8 mouse cellular contexts compared by ENCODE assay signal in genomic region chr3:108563309-108563708, GRCm38 (mm10). TPM values are rescaled to one million over a fixed set of nuclear protein-coding genes. Genes with fewer than 3 reads are reported as not detected.
DNase-seq lines count a peak whose midpoint lies in the region; ATAC-seq lines count a peak whose summit lies in the region.

No protein-coding gene starts in this region.

- H3K9ac ChIP-seq in midbrain, embryonic 12.5 days (replicated peaks): no peak overlapping the region

- ATAC-seq in granulocyte monocyte progenitor cell, adult 5-6 weeks (replicated peaks; ENCODE audit: poor library complexity, severe bottlenecking): peak; percentile 46
- no peak for ATAC-seq in midbrain, embryonic 12.5 days (ENCODE audit: low FRiP score, low read depth)

- H3K27me3 ChIP-seq in embryonic facial prominence, embryonic 10.5 days (replicated peaks; ENCODE audit: low read depth, poor library complexity, severe bottlenecking): no peaks in the 10 kb centered on the region
- H3K27me3 ChIP-seq in limb, embryonic 10.5 days (ENCODE audit: low read depth, poor library complexity, severe bottlenecking): no peaks in the 10 kb centered on the region
- no peaks in the 10 kb centered on the region for H3K27me3 ChIP-seq in midbrain, embryonic 12.5 days

- DNase-seq in 3134 (ENCODE audit: extremely low read depth, insufficient read length, low spot score): peak; percentile 57
- DNase-seq in adrenal gland, postnatal 14 days: peak; percentile 86
- peak; percentile 83 for DNase-seq in embryonic facial prominence, embryonic 10.5 days (ENCODE audit: low spot score)
- DNase-seq in kidney, adult 11 months: peak; percentile 78
- peak; percentile 80 for DNase-seq in limb, embryonic 10.5 days (ENCODE audit: low spot score)
- DNase-seq in skeletal muscle tissue, adult 2 months (ENCODE audit: low read depth, low spot score): peak; percentile 65

- H3K4me1 ChIP-seq in embryonic facial prominence, embryonic 10.5 days: peaks cover 22% of the 10 kb centered on the region
- peaks cover 24% of the 10 kb centered on the region for H3K4me1 ChIP-seq in limb, embryonic 10.5 days
- peaks cover 23% of the 10 kb centered on the region for H3K4me1 ChIP-seq in midbrain, embryonic 12.5 days

- H3K4me2 ChIP-seq in midbrain, embryonic 12.5 days (replicated peaks): peak overlapping the region; percentile 73

- peak overlapping the region; percentile 95 for H3K27ac ChIP-seq in embryonic facial prominence, embryonic 10.5 days (replicated peaks)
- peak overlapping the region; percentile 90 for H3K27ac ChIP-seq in limb, embryonic 10.5 days
- H3K27ac ChIP-seq in midbrain, embryonic 12.5 days (replicated peaks): peak overlapping the region; percentile 90

- H3K9me3 ChIP-seq in embryonic facial prominence, embryonic 10.5 days: no peaks in the 10 kb centered on the region
- H3K9me3 ChIP-seq in limb, embryonic 10.5 days (replicated peaks): no peaks in the 10 kb centered on the region
- no peaks in the 10 kb centered on the region for H3K9me3 ChIP-seq in midbrain, embryonic 12.5 days

- peak overlapping the region; percentile 95 for H3K4me3 ChIP-seq in embryonic facial prominence, embryonic 10.5 days
- H3K4me3 ChIP-seq in limb, embryonic 10.5 days: peak overlapping the region; percentile 90
- H3K4me3 ChIP-seq in midbrain, embryonic 12.5 days: peak overlapping the region; percentile 91; the same call in 1 of the 2 replicates

- H3K36me3 ChIP-seq in embryonic facial prominence, embryonic 10.5 days (replicated peaks): peaks cover 21% of the 10 kb centered on the region
- peaks cover 21% of the 10 kb centered on the region for H3K36me3 ChIP-seq in limb, embryonic 10.5 days
- peaks cover 20% of the 10 kb centered on the region for H3K36me3 ChIP-seq in midbrain, embryonic 12.5 days

- WGBS in embryonic facial prominence, embryonic 10.5 days: 6% methylated on average over 4 of the region's 4 CpGs
- 12% methylated on average over 4 of the region's 4 CpGs for WGBS in limb, embryonic 10.5 days
- 6% methylated on average over 4 of the region's 4 CpGs for WGBS in midbrain, embryonic 12.5 days

RNA-seq across cellular contexts. Expression of gene Tmem167b, which starts 1.0 kb away (rescaled TPM):
- total RNA-seq in adrenal gland, postnatal 14 days (2021): 41.3 and 43.1 TPM in 2 replicates
- polyA plus RNA-seq in embryonic facial prominence, embryonic 10.5 days (2016; fragmentation: Nextera tagmentation; extraction: Ambion mirVana): 31.0 and 33.0 TPM in 2 replicates
- 6.8 and 11.4 TPM in 2 replicates for total RNA-seq in granulocyte monocyte progenitor cell, adult 5-6 weeks (2014; fragmentation: Nextera tagmentation)
- total RNA-seq in granulocyte monocyte progenitor cell, adult 5-6 weeks (2017): 32.8 and 34.7 TPM in 2 replicates
- 25.2 and 34.9 TPM in 2 replicates for polyA plus RNA-seq in limb, embryonic 10.5 days (2016; fragmentation: Nextera tagmentation; extraction: Ambion mirVana)
- polyA plus RNA-seq in midbrain, embryonic 12.5 days (2016; fragmentation: Nextera tagmentation; extraction: Ambion mirVana): 59.6 and 66.4 TPM in 2 replicates

RNA-seq across cellular contexts. Expression of gene Taf13, which starts 8.2 kb away (rescaled TPM):
- total RNA-seq in adrenal gland, postnatal 14 days (2021): 23.5 and 29.5 TPM in 2 replicates
- 50.8 and 52.7 TPM in 2 replicates for polyA plus RNA-seq in embryonic facial prominence, embryonic 10.5 days (2016; fragmentation: Nextera tagmentation; extraction: Ambion mirVana)
- total RNA-seq in granulocyte monocyte progenitor cell, adult 5-6 weeks (2014; fragmentation: Nextera tagmentation): 13.8 and 16.5 TPM in 2 replicates
- total RNA-seq in granulocyte monocyte progenitor cell, adult 5-6 weeks (2017): 13.3 and 21.7 TPM in 2 replicates
- 47.3 and 53.2 TPM in 2 replicates for polyA plus RNA-seq in limb, embryonic 10.5 days (2016; fragmentation: Nextera tagmentation; extraction: Ambion mirVana)
- 71.7 and 96.7 TPM in 2 replicates for polyA plus RNA-seq in midbrain, embryonic 12.5 days (2016; fragmentation: Nextera tagmentation; extraction: Ambion mirVana)

RNA-seq across cellular contexts. Expression of gene 5330417C22Rik, which starts 27.0 kb away (rescaled TPM):
- total RNA-seq in adrenal gland, postnatal 14 days (2021): 1.5 and 4.7 TPM in 2 replicates
- 0.40 and 0.64 TPM in 2 replicates for polyA plus RNA-seq in embryonic facial prominence, embryonic 10.5 days (2016; fragmentation: Nextera tagmentation; extraction: Ambion mirVana)
- total RNA-seq in granulocyte monocyte progenitor cell, adult 5-6 weeks (2014; fragmentation: Nextera tagmentation): 0.15 TPM in 1 of 2 replicates, not detected in the other
- total RNA-seq in granulocyte monocyte progenitor cell, adult 5-6 weeks (2017): 0.13 TPM in 1 of 2 replicates, not detected in the other
- 0.28 and 0.40 TPM in 2 replicates for polyA plus RNA-seq in limb, embryonic 10.5 days (2016; fragmentation: Nextera tagmentation; extraction: Ambion mirVana)
- 4.2 and 4.9 TPM in 2 replicates for polyA plus RNA-seq in midbrain, embryonic 12.5 days (2016; fragmentation: Nextera tagmentation; extraction: Ambion mirVana)

RNA-seq across cellular contexts. Expression of gene Wdr47, which starts 27.8 kb away (rescaled TPM):
- total RNA-seq in adrenal gland, postnatal 14 days (2021): 6.2 and 8.0 TPM in 2 replicates
- 11.3 and 14.0 TPM in 2 replicates for polyA plus RNA-seq in embryonic facial prominence, embryonic 10.5 days (2016; fragmentation: Nextera tagmentation; extraction: Ambion mirVana)
- 2.5 and 2.8 TPM in 2 replicates for total RNA-seq in granulocyte monocyte progenitor cell, adult 5-6 weeks (2014; fragmentation: Nextera tagmentation)
- total RNA-seq in granulocyte monocyte progenitor cell, adult 5-6 weeks (2017): 4.4 and 6.6 TPM in 2 replicates
- polyA plus RNA-seq in limb, embryonic 10.5 days (2016; fragmentation: Nextera tagmentation; extraction: Ambion mirVana): 6.1 and 7.3 TPM in 2 replicates
- polyA plus RNA-seq in midbrain, embryonic 12.5 days (2016; fragmentation: Nextera tagmentation; extraction: Ambion mirVana): 67.8 and 70.0 TPM in 2 replicates

RNA-seq across cellular contexts. Expression of gene 1700013F07Rik, which starts 29.4 kb away (rescaled TPM):
- not detected in 2 replicates for total RNA-seq in adrenal gland, postnatal 14 days (2021)
- 0.38 TPM in 1 of 2 replicates, not detected in the other for polyA plus RNA-seq in embryonic facial prominence, embryonic 10.5 days (2016; fragmentation: Nextera tagmentation; extraction: Ambion mirVana)
- not detected in 2 replicates for total RNA-seq in granulocyte monocyte progenitor cell, adult 5-6 weeks (2014; fragmentation: Nextera tagmentation)
- total RNA-seq in granulocyte monocyte progenitor cell, adult 5-6 weeks (2017): not detected in 2 replicates
- polyA plus RNA-seq in limb, embryonic 10.5 days (2016; fragmentation: Nextera tagmentation; extraction: Ambion mirVana): 0.20 TPM in 1 of 2 replicates, not detected in the other
- 0.45 and 0.56 TPM in 2 replicates for polyA plus RNA-seq in midbrain, embryonic 12.5 days (2016; fragmentation: Nextera tagmentation; extraction: Ambion mirVana)
